9 mouse cellular contexts compared by ENCODE assay signal in the genomic region with DNA sequence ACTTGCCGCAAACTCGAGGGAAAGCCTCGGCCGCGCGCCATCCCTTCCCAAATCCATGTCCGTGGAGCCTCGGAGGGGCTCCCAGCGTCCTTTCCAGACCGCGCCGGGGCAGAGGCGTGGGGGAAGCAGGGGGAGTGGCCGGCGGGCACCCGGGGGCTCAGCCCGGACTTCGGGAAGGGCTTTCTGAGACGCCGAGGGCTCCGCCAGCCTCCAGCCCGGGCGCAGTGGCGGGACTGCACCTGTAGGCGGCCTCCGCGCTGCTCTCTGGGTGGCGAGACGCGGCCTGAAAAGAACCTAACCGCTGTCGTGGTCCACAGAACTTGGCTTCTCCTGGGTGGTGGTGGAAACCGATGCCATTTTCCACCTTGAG. TPM values are rescaled to one million over a fixed set of nuclear protein-coding genes. Genes with fewer than 3 reads are reported as not detected.
DNase-seq lines count a peak whose midpoint lies in the region; ATAC-seq lines count a peak whose summit lies in the region.
"Had no signal": no experiment of that assay in that cellular context is flagged by ENCODE, and none has a peak within 500 bp of the region (broad histone marks: within the 10 kb centered on the region; RNA-seq: fewer than 3 reads in every experiment).

No protein-coding gene starts in this region.

- peak overlapping the region; percentile 75 for H3K4me3 ChIP-seq in embryonic facial prominence, embryonic 13.5 days
- H3K4me3 ChIP-seq in limb, embryonic 15.5 days = peak overlapping the region; percentile 80
- peak overlapping the region; percentile 68 for H3K4me3 ChIP-seq in midbrain, embryonic 16.5 days (ENCODE audit: low read depth, low read length)

- H3K27ac ChIP-seq in embryonic facial prominence, embryonic 13.5 days = peak overlapping the region; percentile 99
- H3K27ac ChIP-seq in limb, embryonic 15.5 days = peak overlapping the region; percentile 99
- H3K27ac ChIP-seq in midbrain, embryonic 16.5 days (ENCODE audit: low read length) = peak overlapping the region; percentile 83

- no peaks in the 10 kb centered on the region for H3K9me3 ChIP-seq in embryonic facial prominence, embryonic 13.5 days
- no peaks in the 10 kb centered on the region for H3K9me3 ChIP-seq in limb, embryonic 15.5 days
- no peaks in the 10 kb centered on the region for H3K9me3 ChIP-seq in midbrain, embryonic 16.5 days (replicated peaks; ENCODE audit: control insufficient read depth, low read length, poor library complexity, severe bottlenecking)

- H3K27me3 ChIP-seq in embryonic facial prominence, embryonic 13.5 days = no peaks in the 10 kb centered on the region
- H3K27me3 ChIP-seq in limb, embryonic 15.5 days = no peaks in the 10 kb centered on the region
- H3K27me3 ChIP-seq in midbrain, embryonic 16.5 days (ENCODE audit: control insufficient read depth, insufficient read depth, low read depth, low read length) = no peaks in the 10 kb centered on the region; the same call in 1 of the 2 replicates

- H3K4me1 ChIP-seq in embryonic facial prominence, embryonic 13.5 days = peaks cover 15% of the 10 kb centered on the region
- peaks cover 23% of the 10 kb centered on the region for H3K4me1 ChIP-seq in limb, embryonic 15.5 days
- H3K4me1 ChIP-seq in midbrain, embryonic 16.5 days (ENCODE audit: control insufficient read depth, insufficient read depth, low read length) = peaks cover 27% of the 10 kb centered on the region

- H3K9ac ChIP-seq in embryonic facial prominence, embryonic 13.5 days = peak overlapping the region; percentile 92
- H3K9ac ChIP-seq in limb, embryonic 15.5 days = peak overlapping the region; percentile 69
- peak overlapping the region; percentile 64; the same call in 1 of the 2 replicates for H3K9ac ChIP-seq in midbrain, embryonic 16.5 days (ENCODE audit: low read depth, low read length)

- peak; percentile 68 for ATAC-seq in embryonic facial prominence, embryonic 13.5 days (ENCODE audit: insufficient number of reproducible peaks, insufficient read depth, low FRiP score, low TSS enrichment, low read depth)
- ATAC-seq in limb, embryonic 15.5 days (ENCODE audit: insufficient number of reproducible peaks, low FRiP score, low TSS enrichment, low read depth) = peak; percentile 64
- ATAC-seq in midbrain, embryonic 16.5 days = peak; percentile 66

- peak; percentile 44 to 70 for DNase-seq in spleen, adult 18-20 months
- no peak for DNase-seq in spleen, adult 12 weeks (ENCODE audit: low spot score)
- DNase-seq in heart, adult 9 months (ENCODE audit: low spot score in 2 of 2) = peak; percentile 83 to 85
- DNase-seq in kidney, adult 8-10 months = peak; percentile 83 to 90
- DNase-seq in spleen, postnatal 36 days (ENCODE audit: low spot score in 2 of 2) = peak; percentile 36 to 43

- no peaks in the 10 kb centered on the region for H3K36me3 ChIP-seq in embryonic facial prominence, embryonic 13.5 days
- H3K36me3 ChIP-seq in limb, embryonic 15.5 days = no peaks in the 10 kb centered on the region
- no peaks in the 10 kb centered on the region for H3K36me3 ChIP-seq in midbrain, embryonic 16.5 days (ENCODE audit: control insufficient read depth, insufficient read depth, low read length)
- H3K36me3 ChIP-seq: G1E had no signal

- peak overlapping the region; percentile 87 for H3K4me2 ChIP-seq in embryonic facial prominence, embryonic 13.5 days
- peak overlapping the region; percentile 89 for H3K4me2 ChIP-seq in limb, embryonic 15.5 days
- peak overlapping the region; percentile 85 for H3K4me2 ChIP-seq in midbrain, embryonic 16.5 days (ENCODE audit: low read length)

- under 1% methylated on average over 33 of the region's 33 CpGs for WGBS in embryonic facial prominence, embryonic 13.5 days
- WGBS in limb, embryonic 15.5 days = 0% methylated on average over 33 of the region's 33 CpGs
- WGBS in midbrain, embryonic 16.5 days = under 1% methylated on average over 32 of the region's 33 CpGs

RNA-seq across cellular contexts. Expression of a gene that starts 0.9 kb away (rescaled TPM):
- 27.8 and 32.5 TPM in 2 replicates for polyA plus RNA-seq in embryonic facial prominence, embryonic 13.5 days (2015; fragmentation: Nextera tagmentation; extraction: Ambion mirVana)
- 28.9 and 35.2 TPM in 2 replicates for polyA plus RNA-seq in limb, embryonic 15.5 days (2015; fragmentation: Nextera tagmentation; extraction: Ambion mirVana)
- 8.6 and 10.1 TPM in 2 replicates for polyA plus RNA-seq in midbrain, embryonic 16.5 days (2015; fragmentation: Nextera tagmentation; extraction: Ambion mirVana)
- polyA plus RNA-seq: G1E had no signal
